Mouse (Mus musculus): ENCODE data around the gene Ccdc40.

DNA sequence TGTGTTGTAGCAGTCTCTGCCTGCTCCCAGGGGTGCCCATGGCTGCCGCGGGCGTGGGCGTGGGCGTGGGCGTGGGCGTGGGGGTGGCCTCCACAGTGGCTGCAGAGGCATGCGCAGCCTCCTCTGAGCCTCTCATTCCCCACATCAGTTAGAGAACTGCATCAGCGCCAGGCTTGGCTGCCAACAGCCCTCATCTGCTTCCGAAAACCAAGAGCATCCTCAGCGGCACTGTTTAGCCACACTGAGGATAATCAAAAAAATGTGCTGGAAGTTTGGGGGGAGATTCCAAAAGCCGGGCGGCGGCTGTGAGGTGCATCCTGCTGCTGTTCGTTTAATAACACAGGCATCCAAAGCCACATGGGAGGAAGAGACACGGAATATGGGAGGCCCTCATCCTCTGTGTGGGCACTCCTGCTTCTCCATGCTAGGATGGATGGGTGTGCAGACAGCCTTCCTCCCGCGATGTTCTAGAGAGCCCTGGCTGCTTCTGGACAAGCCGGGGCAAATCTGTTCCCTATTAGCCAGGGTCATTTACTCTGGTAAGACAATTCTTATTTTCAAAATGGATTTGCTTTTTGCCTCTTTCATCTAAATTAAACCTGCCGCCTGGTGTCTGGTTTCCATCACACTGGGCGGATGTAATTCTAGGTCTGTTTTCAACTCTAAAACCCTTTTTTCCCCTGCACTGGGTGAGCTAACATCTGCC, 16.6 kb upstream of the Ccdc40 start:
- no peak for TF ChIP-seq CTCF (IDR thresholded peaks at IDR 0.05; ENCODE audit: borderline replicate concordance, control insufficient read depth, extremely low read depth, insufficient read depth, low read length, poor library complexity)
- no peak for TF ChIP-seq POLR2A (IDR thresholded peaks at IDR 0.05; ENCODE audit: control insufficient read depth, extremely low read depth, insufficient read depth, low read length, poor library complexity)
